Mouse (Mus musculus): ENCODE data around the gene Miga1.

DNA sequence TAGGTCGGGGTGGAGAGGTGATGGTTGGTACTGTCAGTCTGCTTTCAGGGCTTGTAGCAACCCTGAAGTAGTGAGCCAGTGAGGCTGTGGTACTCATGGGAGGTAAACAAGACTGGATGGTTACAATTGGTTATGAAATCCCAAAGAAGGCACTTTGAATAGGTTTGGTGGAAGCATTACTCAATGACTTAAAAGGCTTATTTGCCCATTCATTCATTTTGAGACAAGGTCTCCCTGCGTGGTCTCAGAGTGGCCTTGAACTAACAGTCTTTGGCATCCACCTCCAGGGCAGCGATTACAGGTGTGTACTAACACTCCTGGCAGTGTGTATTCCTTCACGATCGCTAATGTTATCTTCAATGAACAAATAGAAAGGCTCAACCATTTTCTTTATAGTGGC is 10.8 kb upstream of the Miga1 start:
- TF ChIP-seq GATA1 (IDR thresholded peaks at IDR 0.05; ENCODE audit: borderline replicate concordance, low read length), result no peak
- TF ChIP-seq FLI1 (IDR thresholded peaks at IDR 0.05; ENCODE audit: low read length), result no peak

All from megakaryocyte, embryonic 14.5 days (primary cell).